Mouse (Mus musculus): ENCODE data around the gene Tle4. TPM values are rescaled to one million over a fixed set of nuclear protein-coding genes. Genes with fewer than 3 reads are reported as not detected.
"Not testable (repeated sequence)": the region's sequence is repeated elsewhere in the genome, so short reads cannot be mapped to it uniquely, and the experiment has no call there.

Gene Tle4
- polyA plus RNA-seq (2015; fragmentation: Nextera tagmentation; extraction: Ambion mirVana), result 32.5 and 33.9 TPM in 2 replicates

DNA sequence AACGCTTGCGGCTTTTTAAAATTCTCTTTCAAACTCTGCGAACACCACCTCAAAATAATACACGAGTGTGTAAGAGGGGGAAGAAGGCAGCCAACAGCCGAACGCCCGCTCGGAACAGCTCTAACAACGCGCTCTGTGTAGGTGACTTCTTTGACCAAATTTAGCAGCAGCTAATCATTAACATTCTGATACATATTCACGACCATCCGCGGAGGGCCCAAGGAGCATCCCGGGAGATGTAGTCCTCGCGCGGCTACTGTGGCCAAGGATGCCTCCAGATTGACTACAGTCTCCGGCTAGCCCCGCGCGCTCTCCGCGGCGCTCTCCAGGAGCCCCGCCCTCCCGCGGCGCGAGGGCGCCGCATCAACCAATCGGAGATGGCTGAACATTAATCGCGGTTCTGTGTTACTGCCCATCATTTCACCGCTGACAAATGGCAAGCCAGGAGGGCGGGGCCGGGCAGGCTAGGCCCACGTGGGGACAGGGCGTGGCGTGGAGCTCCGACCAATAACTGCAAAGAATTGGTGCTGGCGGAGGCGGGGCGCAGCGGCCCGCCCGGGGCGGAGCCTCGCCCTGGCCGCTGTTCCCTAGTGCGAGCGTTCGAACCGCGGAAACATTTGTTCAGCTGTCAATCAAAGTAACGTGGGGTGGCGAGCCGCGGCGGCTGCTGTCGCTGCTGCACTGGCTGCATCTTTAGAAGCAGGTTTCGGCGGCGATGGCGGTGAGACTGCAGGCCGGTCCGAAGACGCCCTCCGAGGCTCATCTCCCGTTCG is at the start of gene Tle4:
TSS of gene Tle4 (minus strand) at position 135 of the 773 bp plus-strand sequence.
- no peaks in the 10 kb centered on the region for H3K36me3 ChIP-seq
- peak within 1 kb of the TSS; percentile 85 for H3K4me3 ChIP-seq
- peaks cover 48% of the 10 kb centered on the region for H3K4me1 ChIP-seq (replicated peaks)
- peak within 1 kb of the TSS; percentile 95 for H3K9ac ChIP-seq
- peak within 1 kb of the TSS; percentile 65 for H3K4me2 ChIP-seq
- WGBS, result under 1% methylated on average over 71 of the region's 71 CpGs
- H3K27ac ChIP-seq (replicated peaks), result peak within 1 kb of the TSS; percentile 97
- H3K9me3 ChIP-seq, result no peaks in the 10 kb centered on the region
- peaks cover 21% of the 10 kb centered on the region; the same call in 1 of the 2 replicates for H3K27me3 ChIP-seq
- ATAC-seq (ENCODE audit: low read depth), result peak; percentile 98

GRCm38 (mm10) chr19:14645666-14646065 is 47.8 kb upstream of the Tle4 start:
- Histone ChIP-seq H3K4me1 (replicated peaks) (no peaks in the 10 kb centered on the region), H3K9ac (no peak overlapping the region), H3K27me3 (no peaks in the 10 kb centered on the region), H3K9me3 (no peaks in the 10 kb centered on the region), H3K27ac (replicated peaks) (no peak overlapping the region), H3K4me2 (no peak overlapping the region), H3K4me3 (no peak overlapping the region), H3K36me3 (no peaks in the 10 kb centered on the region)
- no peak for ATAC-seq (ENCODE audit: low read depth)
- 82% methylated on average over 2 of the region's 2 CpGs for WGBS

DNA sequence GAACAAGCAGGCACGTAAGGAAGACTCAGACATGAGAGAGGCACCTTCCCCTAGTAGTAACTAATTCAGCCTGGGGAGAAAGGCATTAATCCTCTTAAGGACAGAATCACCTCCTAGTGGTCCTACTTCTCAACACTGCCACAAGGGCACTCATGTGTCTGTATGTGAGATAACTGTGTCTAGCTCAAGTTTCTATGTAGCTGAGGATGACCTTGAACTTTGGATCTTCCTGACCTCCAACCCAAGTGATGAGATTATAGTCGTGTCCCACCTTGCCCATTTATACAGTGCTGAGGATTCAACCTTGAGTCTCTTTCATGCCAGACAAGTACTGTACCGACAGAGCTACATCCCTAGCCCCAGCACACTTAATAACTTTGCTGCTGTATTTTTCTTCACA is 46.9 kb upstream of the Tle4 start:
- H3K9me3 ChIP-seq, result no peaks in the 10 kb centered on the region
- H3K4me2 ChIP-seq, result no peak overlapping the region
- no peak for ATAC-seq (ENCODE audit: low read depth)
- H3K27ac ChIP-seq (replicated peaks), result no peak overlapping the region
- no peaks in the 10 kb centered on the region for H3K4me1 ChIP-seq (replicated peaks)
- WGBS, result 89% methylated on average over 3 of the region's 3 CpGs
- no peaks in the 10 kb centered on the region for H3K27me3 ChIP-seq
- no peak overlapping the region for H3K9ac ChIP-seq
- no peak overlapping the region for H3K4me3 ChIP-seq
- H3K36me3 ChIP-seq, result no peaks in the 10 kb centered on the region

GRCm38 (mm10) chr19:14643091-14643490 is 45.2 kb upstream of the Tle4 start:
- not testable (repeated sequence) for H3K4me2 ChIP-seq; H3K4me3 ChIP-seq; H3K27me3 ChIP-seq; H3K36me3 ChIP-seq; H3K9ac ChIP-seq; H3K4me1 ChIP-seq (replicated peaks); ATAC-seq (ENCODE audit: low read depth); H3K9me3 ChIP-seq; H3K27ac ChIP-seq (replicated peaks)
- WGBS, result 90% methylated on average over 4 of the region's 4 CpGs

GRCm38 (mm10) chr19:14642663-14643062 is 44.8 kb upstream of the Tle4 start:
- Histone ChIP-seq H3K9me3 (no peaks in the 10 kb centered on the region), H3K36me3 (no peaks in the 10 kb centered on the region), H3K9ac (no peak overlapping the region), H3K4me1 (replicated peaks) (no peaks in the 10 kb centered on the region), H3K27ac (replicated peaks) (no peak overlapping the region), H3K4me3 (no peak overlapping the region), H3K4me2 (no peak overlapping the region), H3K27me3 (no peaks in the 10 kb centered on the region)
- 87% methylated on average over 10 of the region's 10 CpGs for WGBS
- no peak for ATAC-seq (ENCODE audit: low read depth)

DNA sequence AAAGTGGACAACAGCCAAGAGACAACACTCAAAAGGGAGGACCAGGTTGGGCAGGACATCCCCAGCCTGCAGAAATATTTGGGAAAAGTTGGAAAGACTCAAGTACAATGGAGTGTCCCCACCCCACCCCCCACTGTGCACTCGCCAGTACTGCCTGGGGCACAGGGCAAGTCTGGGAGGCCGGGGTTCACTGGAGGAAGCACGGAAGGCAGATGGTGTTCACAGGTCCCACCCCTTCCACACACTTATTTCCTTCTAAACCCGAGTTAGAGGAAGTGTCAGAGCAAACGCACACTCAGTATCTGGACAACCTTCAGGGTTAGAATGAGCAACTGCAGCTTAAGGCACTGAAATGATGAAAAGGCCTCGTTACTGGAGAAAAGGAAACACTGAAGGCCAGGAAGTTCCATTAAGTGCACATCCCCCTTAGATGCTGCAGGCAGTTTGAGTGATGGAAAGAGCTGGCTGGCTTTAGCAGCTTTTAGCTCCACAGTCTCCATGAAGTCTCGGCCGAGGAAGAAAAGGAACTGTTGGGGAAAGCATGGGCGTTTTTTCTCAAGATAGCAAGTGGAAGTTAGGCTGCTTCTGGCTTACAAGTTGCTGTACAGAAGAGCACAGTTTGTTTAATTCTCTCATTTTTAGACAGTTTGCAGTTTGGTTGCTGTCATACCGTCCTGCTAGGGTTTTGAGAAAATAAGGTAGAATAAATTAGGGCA is 37.5 kb upstream of the Tle4 start:
- peaks cover 11% of the 10 kb centered on the region for H3K4me1 ChIP-seq (replicated peaks)
- no peak for ATAC-seq (ENCODE audit: low read depth)
- no peaks in the 10 kb centered on the region for H3K36me3 ChIP-seq
- H3K27ac ChIP-seq (replicated peaks), result no peak overlapping the region
- WGBS, result 59% methylated on average over 10 of the region's 10 CpGs
- peaks cover 5% of the 10 kb centered on the region; the same call in 1 of the 2 replicates for H3K9me3 ChIP-seq
- H3K27me3 ChIP-seq, result no peaks in the 10 kb centered on the region
- H3K4me2 ChIP-seq, result no peak overlapping the region
- H3K4me3 ChIP-seq, result no peak overlapping the region
- H3K9ac ChIP-seq, result no peak overlapping the region

DNA sequence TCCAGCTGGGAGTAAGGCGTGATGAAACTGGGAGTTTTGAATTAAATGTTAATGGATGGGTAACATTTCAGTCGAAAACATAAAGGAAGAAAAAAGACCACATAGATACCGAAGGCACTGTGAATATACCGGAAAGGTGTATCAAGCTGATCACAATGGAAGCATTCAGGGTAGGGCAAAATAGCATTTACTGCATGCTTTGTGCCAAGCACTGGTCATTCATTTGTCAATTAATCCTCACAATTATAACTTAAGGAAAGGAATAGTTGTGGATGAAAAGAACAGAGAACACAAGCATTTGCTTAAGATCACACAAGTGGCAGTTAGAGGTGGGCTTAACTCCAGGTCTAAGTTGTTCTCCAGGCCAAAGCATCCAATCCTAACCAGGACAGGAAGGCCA is 25.5 kb upstream of the Tle4 start:
- H3K9ac ChIP-seq, result no peak overlapping the region
- no peak for ATAC-seq (ENCODE audit: low read depth)
- H3K4me3 ChIP-seq, result no peak overlapping the region
- WGBS, result 65% methylated on average over 4 of the region's 4 CpGs
- H3K9me3 ChIP-seq, result no peaks in the 10 kb centered on the region
- no peaks in the 10 kb centered on the region for H3K4me1 ChIP-seq (replicated peaks)
- no peaks in the 10 kb centered on the region; the same call in 1 of the 2 replicates for H3K27me3 ChIP-seq
- no peak overlapping the region for H3K27ac ChIP-seq (replicated peaks)
- no peaks in the 10 kb centered on the region for H3K36me3 ChIP-seq
- H3K4me2 ChIP-seq, result no peak overlapping the region

DNA sequence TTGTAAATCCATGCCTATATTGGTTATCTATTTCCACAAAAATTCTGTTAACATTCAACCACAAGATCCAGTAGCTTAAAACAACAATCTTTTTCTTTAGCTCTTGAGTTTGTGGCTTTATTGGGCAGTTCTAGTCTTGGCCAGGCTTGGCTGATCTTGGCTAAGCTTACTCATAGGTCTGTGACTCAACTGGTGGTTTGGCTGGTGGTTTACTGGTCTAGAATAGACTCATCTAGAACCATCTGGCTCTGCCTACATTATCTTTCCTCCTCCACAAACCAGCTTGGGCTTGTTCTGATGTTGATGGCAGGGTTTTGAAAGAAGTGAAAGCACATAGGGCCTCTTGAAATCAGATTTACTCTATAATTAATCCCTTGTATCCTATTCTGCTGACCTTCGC is 22.7 kb upstream of the Tle4 start:
- Histone ChIP-seq H3K9me3 (no peaks in the 10 kb centered on the region), H3K4me2 (no peak overlapping the region), H3K4me3 (no peak overlapping the region), H3K36me3 (no peaks in the 10 kb centered on the region), H3K9ac (no peak overlapping the region), H3K4me1 (replicated peaks) (no peaks in the 10 kb centered on the region), H3K27me3 (no peaks in the 10 kb centered on the region; the same call in 1 of the 2 replicates), H3K27ac (replicated peaks) (no peak overlapping the region)
- no peak for ATAC-seq (ENCODE audit: low read depth)
- 91% methylated on average over 1 of the region's 1 CpGs for WGBS

DNA sequence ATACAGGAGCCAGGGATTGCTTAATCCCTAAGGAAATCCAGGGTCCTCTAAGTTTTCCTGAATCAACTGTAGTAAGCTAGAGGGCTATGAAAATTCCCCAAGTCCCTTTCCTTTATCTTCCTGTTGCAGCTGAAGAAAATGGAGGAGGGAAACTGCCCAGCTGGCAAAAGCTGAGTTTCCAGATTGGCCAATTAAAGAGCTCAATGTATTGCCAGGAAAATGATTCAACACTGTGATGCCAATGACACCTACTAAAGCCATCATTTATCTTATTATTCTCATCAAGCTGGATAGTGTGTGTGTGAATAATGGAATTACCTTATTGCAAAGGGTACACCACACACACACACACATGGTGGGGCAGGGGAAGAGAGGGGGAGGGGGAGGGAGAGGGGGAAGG is 22.0 kb upstream of the Tle4 start:
- Histone ChIP-seq H3K9me3 (no peaks in the 10 kb centered on the region), H3K27me3 (no peaks in the 10 kb centered on the region; the same call in 1 of the 2 replicates), H3K4me3 (no peak overlapping the region), H3K9ac (no peak overlapping the region), H3K27ac (replicated peaks) (no peak overlapping the region), H3K4me1 (replicated peaks) (no peaks in the 10 kb centered on the region), H3K4me2 (no peak overlapping the region), H3K36me3 (no peaks in the 10 kb centered on the region)
- ATAC-seq (ENCODE audit: low read depth), result no peak

DNA sequence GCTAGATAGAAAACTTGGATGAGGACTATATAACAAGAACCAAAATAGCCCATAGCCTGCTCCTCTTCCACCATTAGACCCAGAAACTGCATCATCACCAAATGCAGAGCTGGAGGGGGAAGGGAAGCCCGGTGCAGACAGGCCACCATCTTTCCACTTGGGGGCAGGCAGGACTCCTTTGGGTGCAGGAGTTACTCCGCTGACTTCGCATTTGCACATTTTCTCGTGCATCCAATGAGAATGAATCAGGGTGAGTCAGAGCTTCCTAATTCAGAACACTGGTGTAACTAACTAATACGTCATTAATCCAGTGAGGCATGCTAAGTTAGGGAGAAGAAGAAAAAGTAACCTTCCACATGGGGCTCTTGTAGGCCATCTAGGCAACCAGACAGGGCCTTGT is 17.0 kb upstream of the Tle4 start:
- no peak for ATAC-seq (ENCODE audit: low read depth)
- Histone ChIP-seq H3K36me3 (no peaks in the 10 kb centered on the region), H3K4me1 (replicated peaks) (no peaks in the 10 kb centered on the region), H3K4me2 (no peak overlapping the region), H3K4me3 (no peak overlapping the region), H3K9me3 (no peaks in the 10 kb centered on the region), H3K27me3 (peaks cover 6% of the 10 kb centered on the region; the same call in 1 of the 2 replicates), H3K9ac (no peak overlapping the region), H3K27ac (replicated peaks) (no peak overlapping the region)
- 83% methylated on average over 5 of the region's 5 CpGs for WGBS

- no peak for ATAC-seq (ENCODE audit: low read depth)
- H3K4me1 ChIP-seq (replicated peaks), result no peaks in the 10 kb centered on the region
- no peaks in the 10 kb centered on the region for H3K9me3 ChIP-seq
- H3K9ac ChIP-seq, result no peak overlapping the region
- H3K4me2 ChIP-seq, result no peak overlapping the region
- no peak overlapping the region for H3K4me3 ChIP-seq
- H3K27me3 ChIP-seq, result peaks cover 15% of the 10 kb centered on the region
- WGBS, result 60% methylated on average over 8 of the region's 8 CpGs
- no peaks in the 10 kb centered on the region for H3K36me3 ChIP-seq
- H3K27ac ChIP-seq (replicated peaks), result no peak overlapping the region
Observed at GRCm38 (mm10) chr19:14610542-14611317, 12.9 kb upstream of the Tle4 start.

- no peak for ATAC-seq (ENCODE audit: low read depth)
Observed at GRCm38 (mm10) chr19:14600841-14601240, 3.0 kb upstream of the Tle4 start.

More at GRCm38 (mm10) chr19:14600841-14601240, 3.0 kb upstream of the Tle4 start:
- Histone ChIP-seq H3K9ac (no peak overlapping the region), H3K27ac (replicated peaks) (no peak overlapping the region), H3K4me2 (no peak overlapping the region), H3K4me3 (no peak overlapping the region), H3K4me1 (replicated peaks) (peaks cover 31% of the 10 kb centered on the region), H3K36me3 (no peaks in the 10 kb centered on the region), H3K27me3 (peaks cover 43% of the 10 kb centered on the region), H3K9me3 (no peaks in the 10 kb centered on the region)
- WGBS, result 50% methylated on average over 1 of the region's 1 CpGs
